ENCODE assay signal across 9 mouse cellular contexts in genomic region chr3:69156484-69156883, GRCm38 (mm10). TPM values are rescaled to one million over a fixed set of nuclear protein-coding genes. Genes with fewer than 3 reads are reported as not detected.
DNase-seq lines count a peak whose midpoint lies in the region; ATAC-seq and TF ChIP-seq lines count a peak whose summit lies in the region.
"Had no signal": no experiment of that assay in that cellular context is flagged by ENCODE, and none has a peak within 500 bp of the region (broad histone marks: within the 10 kb centered on the region; RNA-seq: fewer than 3 reads in every experiment).

No protein-coding gene starts in this region.

- 75% methylated on average over 13 of the region's 13 CpGs for WGBS in heart, embryonic 11.5 days (ENCODE audit: insufficient replicate concordance)
- WGBS in spleen, adult 2 months: 36% methylated on average over 13 of the region's 13 CpGs
- 82% methylated on average over 13 of the region's 13 CpGs for WGBS in hindbrain, postnatal 0 days

- peak; percentile 51 for DNase-seq in heart, adult 8-10 months (ENCODE audit: low spot score)
- peak; percentile 21 for DNase-seq in MEL-GATA-1-ER (ENCODE audit: extremely low read depth, low read depth)
- peak; percentile 19 for DNase-seq in kidney, postnatal 14 days
- peak; percentile 82 to 85 for DNase-seq in spleen, adult 2 months (ENCODE audit: low read depth in 1 of 2, low spot score in 2 of 2)
- DNase-seq in hindbrain, postnatal 0 days (ENCODE audit: low spot score): no peak
- no peak for DNase-seq in left cerebral cortex, adult 2 months (ENCODE audit: extremely low spot score in 1 of 2, low spot score in 2 of 2)
- no peak for DNase-seq in yolk sac, embryonic 10.5 days (ENCODE audit: low spot score)

- no peaks in the 10 kb centered on the region for H3K9me3 ChIP-seq in heart, embryonic 11.5 days (replicated peaks; ENCODE audit: control insufficient read depth, low read length)
- no peaks in the 10 kb centered on the region for H3K9me3 ChIP-seq in hindbrain, postnatal 0 days (ENCODE audit: low read length)
- H3K9me3 ChIP-seq: liver, embryonic 15.5 days had no signal

- ATAC-seq in heart, embryonic 11.5 days (replicated peaks; ENCODE audit: insufficient number of reproducible peaks, low FRiP score, low TSS enrichment): no peak
- no peak for ATAC-seq in hindbrain, postnatal 0 days

- no peak for TF ChIP-seq CTCF in spleen, adult 2 months (IDR thresholded peaks at IDR 0.05; ENCODE audit: extremely low read depth, insufficient read depth, insufficient read length, insufficient replicate concordance)
- no peak for TF ChIP-seq CTCF in hindbrain, postnatal 0 days (IDR thresholded peaks at IDR 0.05; ENCODE audit: low read depth)
- no peak for TF ChIP-seq CTCF in left cerebral cortex, adult 2 months (IDR thresholded peaks at IDR 0.05)

- H3K4me3 ChIP-seq in heart, embryonic 11.5 days (ENCODE audit: low read depth, low read length): no peak overlapping the region
- H3K4me3 ChIP-seq in spleen, adult 2 months (ENCODE audit: extremely low read depth, insufficient read depth, insufficient read length): no peak overlapping the region
- H3K4me3 ChIP-seq in hindbrain, postnatal 0 days (ENCODE audit: low read length): no peak overlapping the region
- no peak overlapping the region for H3K4me3 ChIP-seq in left cerebral cortex, adult 2 months
- H3K4me3 ChIP-seq: liver, embryonic 15.5 days had no signal

- H3K36me3 ChIP-seq in heart, embryonic 11.5 days (ENCODE audit: control insufficient read depth, insufficient read depth, low read length): no peaks in the 10 kb centered on the region
- no peaks in the 10 kb centered on the region for H3K36me3 ChIP-seq in spleen, adult 2 months (ENCODE audit: control insufficient read depth, insufficient read depth, low read length)
- H3K36me3 ChIP-seq in hindbrain, postnatal 0 days (ENCODE audit: insufficient read depth, low read length): no peaks in the 10 kb centered on the region
- H3K36me3 ChIP-seq: liver, embryonic 15.5 days had no signal

- H3K4me2 ChIP-seq in heart, embryonic 11.5 days: no peak overlapping the region
- H3K4me2 ChIP-seq in hindbrain, postnatal 0 days (ENCODE audit: low read depth, low read length): no peak overlapping the region
- H3K4me2 ChIP-seq: liver, embryonic 15.5 days had no signal

- no peak for TF ChIP-seq POLR2A in spleen, adult 2 months (IDR thresholded peaks at IDR 0.05; ENCODE audit: low read depth, low read length)

- no peak overlapping the region for H3K9ac ChIP-seq in heart, embryonic 11.5 days (ENCODE audit: low read depth, low read length)
- no peak overlapping the region for H3K9ac ChIP-seq in hindbrain, postnatal 0 days (replicated peaks; ENCODE audit: low read length)
- H3K9ac ChIP-seq: liver, embryonic 15.5 days had no signal

- intact Hi-C loops in left cerebral cortex, adult 2 months (cut with DNase I): no loop called here

- H3K27me3 ChIP-seq in heart, embryonic 11.5 days (ENCODE audit: control insufficient read depth, insufficient read depth, low read length): no peaks in the 10 kb centered on the region
- H3K27me3 ChIP-seq in spleen, adult 2 months (ENCODE audit: control insufficient read depth, insufficient read depth, low read length): no peaks in the 10 kb centered on the region
- H3K27me3 ChIP-seq in hindbrain, postnatal 0 days (ENCODE audit: insufficient read depth, low read length): no peaks in the 10 kb centered on the region
- H3K27me3 ChIP-seq: liver, embryonic 15.5 days had no signal

- H3K27ac ChIP-seq in heart, embryonic 11.5 days (ENCODE audit: low read depth, low read length): no peak overlapping the region
- H3K27ac ChIP-seq in spleen, adult 2 months (ENCODE audit: insufficient read depth, low read length): peak overlapping the region; percentile 89
- H3K27ac ChIP-seq in hindbrain, postnatal 0 days: no peak overlapping the region
- no peak overlapping the region for H3K27ac ChIP-seq in left cerebral cortex, adult 2 months
- H3K27ac ChIP-seq: liver, embryonic 15.5 days had no signal

- no peaks in the 10 kb centered on the region for H3K4me1 ChIP-seq in heart, embryonic 11.5 days (ENCODE audit: control insufficient read depth, insufficient read depth, low read length)
- peaks cover 18% of the 10 kb centered on the region; the same call in 1 of the 2 replicates for H3K4me1 ChIP-seq in spleen, adult 2 months (ENCODE audit: control insufficient read depth, insufficient read depth, insufficient read length)
- no peaks in the 10 kb centered on the region for H3K4me1 ChIP-seq in hindbrain, postnatal 0 days (ENCODE audit: insufficient read depth, low read length)
- H3K4me1 ChIP-seq: liver, embryonic 15.5 days had no signal

RNA-seq across cellular contexts. Expression of gene Kpna4, which starts 29.6 kb away (rescaled TPM):
- total RNA-seq in heart, adult 8-10 months (2022): 10 to 100 TPM; 85.3 to 94.0 (median 91.3) TPM
- polyA plus RNA-seq in heart, embryonic 11.5 days (2014; fragmentation: Nextera tagmentation; extraction: Ambion mirVana): 27.3 and 30.9 TPM in 2 replicates
- polyA plus RNA-seq in spleen, adult 2 months (2012; rRNA removed): 7.9 and 8.2 TPM in 2 replicates
- total RNA-seq in hindbrain, postnatal 0 days (2014; rRNA removed): 48.2 and 53.0 TPM in 2 replicates
- polyA plus RNA-seq in hindbrain, postnatal 0 days (2015; fragmentation: Nextera tagmentation; extraction: Ambion mirVana): 21.7 and 26.4 TPM in 2 replicates
- total RNA-seq in left cerebral cortex, adult 2 months (2021): 10 to 100 TPM; 66.2 to 72.9 TPM

Comparison
In these comparisons a context has a peak if more than half of its experiments do, and no peak if none do; other contexts are left out.
1. DNase-seq: peak in heart, adult 8-10 months (single experiment), MEL-GATA-1-ER (single experiment), kidney, postnatal 14 days (single experiment) and spleen, adult 2 months (2 of 2); none in hindbrain, postnatal 0 days (single experiment), left cerebral cortex, adult 2 months (0 of 2) and yolk sac, embryonic 10.5 days (single experiment).